Mouse (Mus musculus): ENCODE measurements at regions not wholly inside any gene's neighbourhood (a gene's known extent, or its start where the extent isn't known, plus 50 kb on each side); places are given as distances from the start of the nearest gene placed in this dataset.

DNA sequence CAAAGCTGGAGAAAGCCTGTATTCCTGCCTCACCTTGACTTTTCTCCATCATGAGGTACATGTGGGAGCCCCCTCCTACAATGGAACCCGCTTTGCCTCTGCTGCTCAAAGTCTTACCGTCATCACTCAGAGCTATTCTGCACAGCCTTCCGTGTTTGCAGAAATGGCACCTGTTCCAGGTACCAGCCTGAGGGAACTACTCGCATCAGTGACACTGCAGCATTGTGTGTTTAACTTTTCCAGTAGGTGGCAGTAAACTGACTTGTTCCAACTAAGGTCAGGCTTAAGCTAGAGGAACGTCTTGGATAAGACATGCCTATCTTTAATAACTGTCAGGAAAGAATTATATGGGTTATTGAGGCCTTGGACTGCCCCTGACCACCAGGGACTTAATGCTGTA lies 71.4 kb downstream of the Fam173b start:
- DNase-seq (ENCODE audit: low spot score in 2 of 2) = no peak

DNA sequence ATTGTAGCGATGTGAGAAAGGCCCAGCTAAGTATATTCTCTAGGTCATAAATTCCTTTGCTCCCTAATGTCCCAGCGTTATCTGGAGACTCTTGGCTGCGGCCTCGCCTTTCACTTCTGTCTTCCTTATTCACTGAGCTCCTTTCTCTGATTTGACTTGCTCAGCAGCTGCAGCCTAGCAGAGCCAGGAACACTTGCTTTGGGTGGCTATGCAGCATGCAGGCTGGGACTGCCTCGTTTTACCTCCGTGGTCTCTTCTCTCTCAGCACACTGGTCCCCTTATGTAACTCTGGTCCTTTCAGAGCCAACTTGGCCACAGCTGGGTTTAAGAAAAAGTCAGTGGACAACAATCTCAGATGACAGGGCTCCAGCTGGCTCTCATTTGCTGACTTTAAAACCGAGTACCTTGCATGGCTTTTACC lies 75.1 kb downstream of the Fam173b start:
- peak in 1 of 2 experiments; percentile 39 for DNase-seq (ENCODE audit: low spot score in 2 of 2)

DNA sequence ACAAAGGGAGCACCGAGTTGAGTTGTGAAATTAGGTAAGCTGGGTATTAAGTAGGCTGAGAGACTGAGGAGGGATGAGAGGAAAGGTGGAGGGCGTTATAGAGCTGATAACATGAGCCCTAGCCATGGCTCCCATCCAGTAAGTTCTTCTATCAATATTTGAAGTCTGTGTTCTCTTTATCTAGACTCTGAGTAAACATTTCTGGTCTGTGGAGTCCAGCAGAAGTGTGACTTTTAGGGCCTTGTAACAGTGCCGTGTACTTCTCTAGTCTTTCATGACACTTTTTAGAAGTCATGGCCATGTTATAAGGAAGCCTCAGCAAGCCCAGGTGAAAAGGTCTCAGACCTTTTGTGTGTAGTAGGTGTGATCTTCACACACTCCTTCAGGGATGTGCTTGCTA lies 91.5 kb downstream of the Fam173b start:
- no peak for DNase-seq (ENCODE audit: low spot score in 2 of 2)

DNA sequence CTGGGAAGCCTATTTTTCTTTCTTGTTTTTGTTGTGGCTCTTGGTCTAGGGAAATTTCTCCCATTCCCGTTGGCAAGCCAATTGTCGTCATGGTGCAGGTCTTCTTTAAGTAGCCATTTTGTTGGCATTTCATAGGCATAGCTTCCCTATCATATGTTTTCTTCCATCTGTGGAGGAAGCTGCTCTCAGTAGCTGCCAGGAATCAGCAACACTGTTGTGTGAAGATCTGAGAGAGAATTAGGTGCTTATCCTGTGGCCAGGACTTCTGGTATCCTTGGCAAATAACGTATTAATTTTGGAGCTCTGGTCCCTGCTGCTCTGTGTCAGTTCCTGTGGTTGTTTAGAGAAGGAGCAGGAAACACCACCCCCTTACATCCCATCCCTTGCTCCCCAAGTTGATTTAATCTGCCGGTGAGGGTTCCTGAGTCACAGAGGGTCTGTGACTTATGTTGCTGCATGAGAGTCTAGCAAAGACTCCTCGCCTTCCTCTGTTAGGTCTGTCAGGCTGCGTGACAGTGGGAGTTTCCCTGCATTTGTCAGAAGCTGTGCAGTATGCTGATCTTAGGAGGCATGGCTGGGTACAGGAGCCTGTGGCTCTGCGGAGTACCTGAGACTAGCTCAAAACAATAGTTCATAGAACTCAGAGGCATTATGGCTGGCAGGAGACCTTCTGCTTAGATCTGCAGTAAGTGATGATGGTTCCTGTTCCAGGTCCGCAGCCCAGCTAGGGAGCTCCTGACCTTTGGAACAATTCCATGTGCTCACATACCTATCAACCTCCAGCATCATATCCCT lies 93.4 kb downstream of the Fam173b start:
- no peak for DNase-seq (ENCODE audit: low spot score in 2 of 2)

DNA sequence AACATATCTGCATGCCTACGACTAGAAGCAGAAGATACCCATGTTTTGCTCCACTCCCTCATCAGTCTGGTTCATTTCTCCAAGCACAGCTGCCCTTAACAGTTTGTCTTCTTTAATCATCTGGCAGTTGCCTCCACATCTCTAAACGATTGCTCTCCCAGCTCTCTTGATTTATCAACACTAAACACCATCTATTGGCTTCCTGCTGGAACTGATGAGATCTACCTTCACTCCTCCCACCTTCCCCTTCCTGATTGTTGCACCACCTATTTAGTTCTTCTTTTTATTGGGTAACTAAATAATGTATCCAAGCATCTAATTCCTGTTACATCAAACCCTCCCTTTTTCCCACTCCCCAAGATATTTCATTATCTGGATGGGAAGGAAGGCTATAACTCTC lies 101.7 kb downstream of the Fam173b start:
- DNase-seq (ENCODE audit: low spot score in 2 of 2) = no peak

DNA sequence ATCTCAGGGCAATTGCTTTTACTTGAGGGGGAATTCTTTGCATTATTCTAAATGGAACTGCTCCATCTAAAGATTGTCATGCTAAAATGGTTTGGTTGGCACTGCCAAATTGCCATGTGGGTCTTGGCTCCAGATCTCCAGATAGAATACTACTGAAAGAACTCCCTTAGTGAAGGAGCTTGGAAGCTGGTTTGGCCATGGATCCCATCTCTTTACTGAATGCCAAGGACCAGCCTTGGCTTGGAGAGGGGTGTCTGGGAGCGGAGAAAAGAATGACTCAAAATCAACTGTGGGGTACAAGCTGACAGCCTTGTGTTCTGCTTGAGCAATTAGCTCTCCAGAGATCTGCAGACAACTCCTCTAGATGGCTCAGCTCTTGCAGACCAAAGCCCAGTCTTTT lies 105.8 kb downstream of the Fam173b start:
- DNase-seq (ENCODE audit: low spot score in 2 of 2) = no peak

DNA sequence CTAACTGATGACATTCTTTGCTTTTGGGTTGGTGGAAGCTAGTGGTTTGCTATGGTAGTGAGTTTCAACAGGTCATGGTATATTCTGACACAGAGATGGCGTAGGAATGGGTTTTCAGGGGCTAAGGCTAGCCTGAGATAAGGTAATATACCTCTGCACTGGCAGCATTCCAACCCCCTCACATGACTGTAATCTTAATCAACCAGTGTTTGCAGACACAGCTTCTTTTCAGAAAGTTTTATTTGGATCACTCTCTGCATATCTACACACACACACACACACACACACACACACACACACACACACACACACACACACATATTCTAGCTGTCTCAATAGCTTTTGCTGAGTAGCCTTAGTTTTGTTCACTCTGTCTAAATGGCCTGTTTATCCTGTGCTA lies 119.4 kb downstream of the Fam173b start:
- DNase-seq (ENCODE audit: low spot score in 2 of 2) = no peak

DNA sequence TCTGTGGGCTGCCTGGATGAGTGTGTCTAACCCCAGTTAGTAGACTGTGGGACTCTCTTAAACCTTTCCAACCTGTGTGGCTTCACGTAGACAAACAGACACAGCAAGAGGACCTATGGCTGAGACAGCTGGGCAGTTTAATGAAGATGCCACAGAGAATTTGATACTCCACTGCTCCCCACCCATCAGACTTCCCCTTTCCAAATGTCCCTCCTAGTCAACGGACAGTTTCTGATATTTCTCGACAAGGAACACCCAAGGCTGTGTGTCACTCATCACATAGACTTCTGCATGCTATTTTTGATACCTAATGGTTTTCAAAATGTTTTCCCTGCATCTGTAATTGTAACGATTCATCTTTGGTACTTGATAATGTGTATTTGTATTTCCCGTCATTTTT lies 120.8 kb downstream of the Fam173b start:
- DNase-seq (ENCODE audit: low spot score in 2 of 2) = no peak

DNA sequence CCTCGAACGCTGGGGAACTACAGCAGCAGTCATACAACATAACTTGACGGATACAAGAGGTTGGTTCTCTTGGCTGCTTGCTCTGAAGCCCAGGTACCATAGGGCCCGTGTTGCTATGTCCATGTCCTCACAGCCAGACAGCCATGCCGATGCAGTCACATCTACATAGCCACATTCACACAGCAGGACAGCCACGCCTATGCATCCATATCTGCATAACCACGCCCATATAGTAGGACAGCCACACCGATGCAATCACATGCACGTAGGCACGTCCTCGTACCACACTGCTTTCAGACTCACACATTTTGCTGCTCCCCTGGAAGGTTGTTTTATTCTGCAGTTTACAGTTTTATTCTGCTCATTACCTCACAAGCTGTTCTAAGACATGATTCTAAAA lies 122.6 kb downstream of the Fam173b start:
- no peak for DNase-seq (ENCODE audit: low spot score in 2 of 2)

DNA sequence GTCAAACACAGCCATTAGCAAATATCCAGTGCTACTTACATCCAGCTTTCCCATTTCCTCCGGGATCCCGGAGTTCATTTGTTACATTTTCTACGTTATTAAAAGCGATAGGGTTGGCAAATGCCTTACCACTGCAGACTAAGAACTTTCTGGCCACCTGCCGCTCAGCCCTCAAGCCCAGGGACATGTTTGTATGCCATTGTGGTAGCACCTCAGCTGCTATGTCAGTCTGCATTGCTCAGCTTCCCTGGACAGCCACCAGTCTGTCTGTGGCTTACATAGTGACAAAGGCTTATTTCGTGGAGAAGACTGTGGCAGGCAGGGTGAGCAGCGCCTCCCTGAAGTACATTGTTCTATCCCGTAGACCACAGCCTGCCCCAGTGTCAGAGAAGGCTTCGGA lies 127.5 kb downstream of the Fam173b start:
- no peak for DNase-seq (ENCODE audit: low spot score in 2 of 2)

DNA sequence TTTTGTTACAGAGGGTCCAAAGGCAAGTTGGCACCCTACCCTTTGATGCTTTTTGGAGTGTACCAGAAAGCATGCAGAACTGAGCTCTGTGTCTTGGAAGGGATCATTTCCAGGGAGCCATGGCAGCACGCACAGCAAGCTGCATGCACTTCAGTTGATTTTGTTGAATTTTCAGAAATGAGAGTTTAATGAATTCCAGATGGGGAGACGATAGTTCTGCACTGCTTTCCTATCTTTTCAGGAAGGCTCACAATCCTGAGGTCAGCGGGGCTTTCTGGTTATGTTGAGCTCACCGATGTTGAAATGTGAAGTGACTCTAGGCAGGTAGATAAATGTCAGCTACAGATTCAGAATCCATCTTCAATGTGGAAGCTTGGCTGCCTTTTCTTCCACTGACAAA lies 140.0 kb downstream of the Fam173b start:
- DNase-seq (ENCODE audit: low spot score in 2 of 2) = no peak

DNA sequence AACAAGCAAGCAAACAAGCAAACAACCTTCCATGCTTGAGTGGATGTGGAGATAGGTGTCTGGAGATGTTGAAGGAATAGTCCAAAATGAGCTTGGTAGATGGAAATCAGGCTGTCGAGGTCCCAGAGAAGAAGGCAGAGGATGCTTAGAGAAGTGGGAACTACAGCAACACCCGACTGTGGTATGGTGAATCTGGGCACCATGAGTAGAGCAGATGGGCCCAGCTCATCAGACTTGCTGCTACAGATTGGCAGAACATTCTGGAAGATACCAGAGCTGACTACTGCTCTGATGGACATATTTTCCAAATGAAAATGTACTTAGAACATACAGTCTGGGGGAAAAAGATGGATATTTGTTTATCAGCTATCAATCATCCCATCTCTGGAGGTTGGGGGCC lies 142.9 kb downstream of the Fam173b start:
- DNase-seq (ENCODE audit: low spot score in 2 of 2) = no peak

DNA sequence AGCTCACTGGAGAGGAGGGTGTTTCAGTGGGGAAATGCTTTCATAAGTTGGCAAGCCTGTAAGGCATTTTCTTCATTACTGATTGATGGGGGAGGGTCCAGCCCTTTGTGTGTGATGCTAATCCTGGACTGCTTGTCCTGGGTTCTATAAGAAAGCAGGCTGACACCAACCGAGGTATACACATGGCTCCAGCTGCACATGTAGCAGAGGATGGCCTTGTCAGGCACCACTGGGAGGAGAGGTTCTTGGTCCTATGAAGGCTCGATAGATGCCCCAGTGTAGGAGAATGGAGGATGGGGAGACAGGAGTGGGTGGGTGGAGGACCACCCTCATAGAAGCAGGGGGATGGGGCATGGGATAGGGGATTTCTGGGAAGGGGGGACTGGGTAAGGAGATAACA lies 151.0 kb downstream of the Fam173b start:
- no peak for DNase-seq (ENCODE audit: low spot score in 2 of 2)

DNA sequence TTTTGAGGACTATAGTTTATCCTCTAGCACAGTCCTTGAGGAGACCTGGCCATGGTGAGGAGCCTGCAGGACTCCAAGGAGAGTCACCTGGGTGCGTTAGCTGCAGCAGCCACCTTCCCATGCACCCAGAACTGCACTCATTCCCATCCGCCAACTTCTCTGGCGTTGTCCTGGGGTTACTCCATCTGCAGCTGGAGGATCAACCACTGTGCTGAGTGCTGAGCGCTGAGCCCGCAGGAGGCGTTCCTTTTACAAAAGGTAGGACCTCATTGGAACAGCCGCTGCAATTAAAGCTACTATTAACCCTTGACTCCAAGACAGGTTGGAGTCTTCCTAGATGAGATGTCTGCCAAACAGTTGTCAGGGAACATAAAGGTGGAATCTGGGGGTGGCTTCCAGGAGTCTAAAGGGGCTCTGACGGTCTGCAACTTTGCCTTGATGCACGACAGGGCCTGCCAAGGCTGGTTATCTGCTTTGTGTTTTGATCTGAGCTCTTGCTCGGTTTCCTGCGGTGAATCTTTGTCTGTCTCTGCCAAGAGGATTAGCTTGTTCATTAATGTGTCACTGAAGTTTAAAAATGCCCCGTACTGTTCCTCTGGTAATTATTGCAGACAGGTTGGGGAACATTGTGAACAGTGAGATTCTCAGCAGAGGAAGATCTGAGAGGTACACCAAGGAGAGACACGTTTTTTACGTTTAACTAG lies 152.1 kb downstream of the Fam173b start:
- DNase-seq (ENCODE audit: low spot score in 2 of 2) = no peak

DNA sequence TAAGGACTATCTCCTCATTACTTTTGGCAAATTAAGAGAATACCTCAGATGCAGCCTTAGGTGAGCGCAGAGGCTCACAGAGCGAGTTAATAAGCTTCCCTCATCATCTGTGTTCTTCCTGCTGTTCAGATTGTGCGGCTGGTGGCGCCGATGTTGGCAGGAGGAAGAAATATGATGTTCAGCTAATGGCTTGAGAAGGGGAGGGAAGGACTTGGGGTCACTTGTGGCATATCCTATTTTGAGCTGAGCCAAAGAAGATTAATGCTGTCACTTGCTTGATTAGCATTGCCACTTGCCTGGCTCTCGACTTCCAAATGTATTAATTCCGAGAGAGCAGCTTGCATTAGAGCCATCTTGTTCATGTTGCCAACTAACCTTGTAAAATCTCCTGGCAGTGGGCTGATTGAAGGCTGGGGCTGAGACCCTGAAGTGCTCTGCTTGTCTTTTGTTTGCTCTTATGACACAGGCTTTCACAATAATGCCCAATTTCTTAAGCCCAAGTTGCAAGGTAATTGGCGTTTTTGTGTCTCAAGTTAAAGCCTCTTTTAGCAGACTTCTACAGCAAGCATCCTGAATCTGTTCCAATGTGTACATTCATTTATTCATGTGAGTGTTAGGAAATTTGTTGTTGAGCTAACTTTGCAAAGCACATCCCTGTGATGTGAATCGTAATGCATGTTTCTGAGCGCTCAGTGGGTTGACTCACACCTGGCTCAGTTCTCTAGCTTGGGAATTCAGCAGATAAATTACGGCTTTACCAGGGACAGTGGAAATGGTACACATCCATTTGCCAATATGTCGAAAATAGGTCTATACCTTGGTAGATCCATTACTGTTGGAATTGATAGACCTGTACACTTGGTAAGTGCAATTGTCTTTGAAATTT lies 167.6 kb downstream of the Fam173b start:
- DNase-seq (ENCODE audit: low spot score in 2 of 2) = no peak

DNA sequence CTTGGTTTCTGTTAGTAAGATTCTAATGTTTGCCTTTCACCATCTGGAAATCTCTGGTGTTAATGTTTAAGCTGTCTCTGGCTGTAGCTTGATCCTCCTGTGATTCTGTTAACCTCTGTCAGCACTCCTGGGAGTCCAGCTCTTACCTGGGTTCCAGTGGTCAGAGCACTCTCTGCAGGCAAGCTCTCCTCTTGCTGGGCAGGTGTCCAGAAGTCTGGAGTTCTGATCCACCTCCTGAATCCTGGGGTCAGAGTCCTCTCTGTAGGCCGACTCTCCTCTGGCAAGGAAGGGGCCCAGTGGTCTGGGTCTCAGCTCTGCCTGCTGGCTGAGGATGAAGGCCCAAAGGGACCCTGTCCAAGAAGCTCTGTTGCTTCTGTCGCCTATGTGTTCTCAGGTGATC lies 181.4 kb downstream of the Fam173b start:
- no peak for DNase-seq (ENCODE audit: low spot score in 2 of 2)

DNA sequence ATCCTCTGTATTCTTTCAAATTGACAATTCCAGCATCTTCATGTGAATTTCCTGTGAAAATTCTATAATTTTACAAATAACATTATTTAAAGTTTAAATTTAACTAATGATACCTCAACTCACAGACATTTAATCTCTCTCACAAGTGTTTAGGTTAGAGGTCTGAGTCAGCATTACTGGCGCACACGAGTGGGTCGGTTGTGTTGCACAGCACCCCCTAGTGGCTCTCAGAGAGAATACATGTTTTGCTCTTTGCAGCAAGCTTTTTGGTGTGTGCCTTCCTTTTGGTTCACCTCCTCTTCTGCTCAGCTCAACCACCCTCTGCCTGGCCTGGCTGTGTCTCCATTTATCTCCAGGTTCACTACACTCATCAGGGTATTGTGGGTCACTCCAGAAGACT lies 183.4 kb downstream of the Fam173b start:
- no peak for DNase-seq (ENCODE audit: low spot score in 2 of 2)

DNA sequence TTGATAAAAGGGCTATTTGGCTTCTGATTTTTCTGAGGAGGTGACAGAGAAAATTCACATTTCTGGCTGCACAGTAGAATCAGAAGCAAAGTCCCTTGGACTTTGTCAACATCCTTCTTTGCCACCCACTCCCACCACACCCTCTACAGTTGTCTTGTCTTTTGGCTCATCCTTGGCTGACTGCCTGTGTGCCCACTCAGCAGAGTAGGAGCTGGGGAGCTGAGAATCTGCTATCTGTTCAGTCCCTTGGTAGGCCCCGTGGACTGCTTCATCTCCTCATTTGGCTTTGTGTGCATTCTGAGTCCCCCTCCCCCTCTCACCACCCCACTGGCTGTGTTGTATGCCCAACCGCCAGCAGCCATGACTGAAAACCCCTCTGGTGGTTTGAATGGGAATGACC lies 197.2 kb downstream of the Fam173b start:
- DNase-seq (ENCODE audit: low spot score in 2 of 2) = no peak

DNA sequence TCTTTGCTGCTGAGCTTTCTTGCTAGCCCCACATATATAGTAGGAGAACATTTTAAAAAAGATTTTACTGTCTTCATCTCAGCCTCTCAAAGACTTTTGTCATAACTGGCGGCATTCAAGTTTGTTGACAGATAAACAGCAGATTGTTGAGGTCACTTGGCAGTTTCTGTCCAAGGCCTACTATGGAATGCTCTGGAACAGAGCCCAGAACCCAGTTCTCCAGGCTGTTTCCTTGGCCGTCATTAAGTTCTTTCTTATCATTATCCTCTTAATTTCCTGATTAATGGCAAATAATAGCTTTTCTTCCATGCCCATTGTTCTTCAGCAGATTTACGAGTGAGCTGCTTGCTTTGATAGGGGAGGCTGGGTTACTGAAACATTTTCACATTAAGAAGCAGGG lies 203.9 kb downstream of the Fam173b start:
- DNase-seq (ENCODE audit: low spot score in 2 of 2) = no peak

DNA sequence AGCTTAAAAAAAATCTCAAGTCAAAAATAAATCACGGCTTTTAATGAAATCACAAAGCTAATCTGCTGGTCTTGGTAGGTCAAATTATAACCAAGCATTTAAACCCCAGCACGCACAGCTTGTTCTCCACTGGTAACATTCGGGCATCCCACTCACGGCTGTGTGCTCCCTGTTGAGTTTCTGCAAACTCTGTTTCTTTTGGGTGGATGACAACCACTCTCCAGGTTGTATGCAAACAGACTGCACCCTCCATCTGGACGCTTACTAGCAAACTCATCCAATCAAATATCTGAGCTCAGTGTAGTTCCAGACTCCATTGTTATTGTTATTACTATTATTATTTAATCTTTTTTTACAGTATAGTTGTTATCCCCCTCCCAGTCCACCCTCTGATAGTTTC lies 213.9 kb downstream of the Fam173b start:
- DNase-seq (ENCODE audit: low spot score in 2 of 2) = no peak

DNA sequence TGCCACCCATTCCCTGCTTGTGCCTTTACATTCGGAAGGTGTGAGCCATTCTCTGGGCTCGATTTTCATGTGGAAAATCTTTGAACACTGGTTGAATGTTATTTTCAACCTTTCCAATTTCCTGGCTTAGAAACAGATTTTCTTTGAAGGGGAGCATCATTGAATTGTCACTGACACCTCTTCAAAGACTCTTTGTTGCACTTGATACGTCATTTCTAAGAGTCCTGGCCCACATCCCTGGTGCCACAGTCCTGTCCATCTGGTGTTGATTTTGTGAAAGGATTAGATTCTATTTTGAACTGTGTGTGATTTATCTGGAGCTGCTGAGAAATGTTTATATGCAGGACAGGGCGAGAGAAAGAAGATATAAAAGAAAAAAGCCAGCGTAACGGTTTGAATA lies 217.6 kb downstream of the Fam173b start:
- DNase-seq (ENCODE audit: low spot score in 2 of 2) = no peak

DNA sequence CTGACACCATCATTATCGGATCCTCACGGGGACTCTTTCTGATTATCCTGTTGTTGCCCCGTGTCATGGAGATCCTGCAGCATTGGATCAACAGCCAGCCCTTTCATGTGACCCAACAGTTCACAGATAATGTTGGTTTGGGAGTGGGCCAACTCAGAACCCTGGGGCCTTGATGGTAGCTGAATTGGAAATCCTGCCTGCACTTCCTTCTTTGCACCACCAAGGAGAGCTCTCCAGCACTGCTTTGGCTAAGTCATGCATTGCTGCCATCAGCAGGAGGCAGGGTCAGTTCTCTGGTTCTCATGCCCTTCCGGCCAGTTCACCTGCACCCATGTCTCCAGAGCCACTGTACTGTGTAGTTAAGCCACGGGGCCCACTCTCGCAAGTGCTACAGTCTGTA lies 225.6 kb downstream of the Fam173b start:
- DNase-seq (ENCODE audit: low spot score in 2 of 2) = no peak
